Mouse (Mus musculus) lung, adult 2 months (tissue): ENCODE measurements at regions not wholly inside any gene's neighbourhood (a gene's known extent, or its start where the extent isn't known, plus 50 kb on each side); places are given as distances from the start of the nearest gene placed in this dataset.

ENCODE experiments used
- DNase-seq: peaks from one replicate; pipeline ENCODE4 v3.0.0; 2022
- H3K4me1 ChIP-seq: fragments of 200-500 bp; 2 replicates; pipeline ENCODE4 v1.6.1; 2011; ENCODE audit warnings: low read length; ENCODE audit not compliant: control insufficient read depth, insufficient read depth
- H3K4me3 ChIP-seq: fragments of 200-500 bp; replicated peaks from 2 replicates; pipeline ENCODE3; 2011; ENCODE audit warnings: low read depth, mild to moderate bottlenecking, control low read depth, low read length; ENCODE audit errors: extremely low read depth
- CTCF ChIP-seq: fragments of 200-500 bp; IDR thresholded peaks from 2 replicates; pipeline ENCODE4 v1.5.1; 2011; ENCODE audit warnings: mild to moderate bottlenecking, low read length, control low read depth; ENCODE audit not compliant: insufficient read depth
- POLR2A ChIP-seq: fragments of 200-500 bp; IDR thresholded peaks from 2 replicates; pipeline ENCODE4 v1.6.1; 2011; ENCODE audit warnings: low read depth, mild to moderate bottlenecking, control low read depth, low read length, borderline replicate concordance; ENCODE audit errors: extremely low read depth
- WGBS: fragments of 180-500 bp; shearing (Covaris S2); methylation state at CpG from one replicate; pipeline ENCODE4 v1.1.7; 2018; 5-methylcytosine and 5-hydroxymethylcytosine counted together

DNA sequence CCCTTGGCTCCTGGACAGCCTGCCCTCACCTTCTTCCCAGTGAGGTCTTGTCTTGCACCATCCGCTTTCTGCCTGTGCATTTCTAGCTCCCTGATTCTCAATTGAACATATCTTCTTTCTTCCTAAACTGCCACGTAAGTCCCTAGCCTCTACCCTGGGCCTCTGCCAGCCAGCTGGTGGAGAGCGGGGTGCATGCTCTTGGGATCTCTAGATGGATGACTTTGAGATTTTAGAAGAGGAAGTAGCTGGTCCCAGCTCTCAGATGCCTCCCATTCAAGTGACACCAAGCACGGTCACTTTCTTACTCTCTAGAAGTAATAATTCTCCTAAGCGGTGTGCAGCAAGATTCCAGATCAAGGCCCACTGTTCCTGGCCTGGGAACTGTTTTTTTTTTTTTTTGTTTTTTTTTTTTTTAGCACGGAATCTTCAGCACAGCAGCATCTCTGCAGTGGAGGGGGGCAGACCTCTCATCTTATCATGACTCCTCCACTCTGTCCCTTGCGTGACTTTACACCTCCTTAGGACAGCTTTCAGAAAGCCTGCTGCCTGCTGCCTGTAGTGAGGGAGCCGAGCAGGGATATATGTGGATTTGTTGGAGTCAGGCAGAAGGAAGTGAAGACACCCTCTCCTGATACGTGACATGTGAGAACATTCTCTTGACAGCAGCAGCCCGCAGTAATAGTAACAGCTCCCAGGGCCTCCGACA, 453.6 kb upstream of the Zmiz1 start:
- TF ChIP-seq POLR2A (no peak), CTCF (no peak)
- no peak overlapping the region for H3K4me3 ChIP-seq
- 71% methylated on average over 11 of the region's 11 CpGs for WGBS
- DNase-seq: no peak
- no peaks in the 10 kb centered on the region for H3K4me1 ChIP-seq

DNA sequence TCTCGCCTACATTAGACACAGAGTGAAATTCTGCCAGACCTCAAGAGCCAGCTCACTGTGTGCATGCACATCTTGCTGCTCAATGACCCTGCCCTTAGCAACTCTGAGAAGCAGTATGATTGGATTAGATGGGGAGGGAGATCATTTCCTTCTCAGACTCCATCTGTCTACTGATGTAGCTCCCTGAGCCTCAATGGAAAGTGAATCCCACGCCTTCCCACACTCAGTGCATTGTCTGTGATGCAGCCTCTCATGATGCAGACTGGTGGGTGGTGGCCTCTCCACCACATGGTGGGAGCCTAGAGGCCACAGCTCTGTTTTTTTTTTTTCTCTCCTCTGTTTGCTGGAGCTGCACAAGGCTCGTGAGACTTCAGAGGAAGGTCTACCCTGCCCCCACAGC, 447.1 kb upstream of the Zmiz1 start:
- TF ChIP-seq POLR2A: no peak
- TF ChIP-seq CTCF: no peak
- no peak for DNase-seq
- no peaks in the 10 kb centered on the region for H3K4me1 ChIP-seq
- WGBS: 55% methylated on average over 3 of the region's 3 CpGs
- H3K4me3 ChIP-seq: no peak overlapping the region

DNA sequence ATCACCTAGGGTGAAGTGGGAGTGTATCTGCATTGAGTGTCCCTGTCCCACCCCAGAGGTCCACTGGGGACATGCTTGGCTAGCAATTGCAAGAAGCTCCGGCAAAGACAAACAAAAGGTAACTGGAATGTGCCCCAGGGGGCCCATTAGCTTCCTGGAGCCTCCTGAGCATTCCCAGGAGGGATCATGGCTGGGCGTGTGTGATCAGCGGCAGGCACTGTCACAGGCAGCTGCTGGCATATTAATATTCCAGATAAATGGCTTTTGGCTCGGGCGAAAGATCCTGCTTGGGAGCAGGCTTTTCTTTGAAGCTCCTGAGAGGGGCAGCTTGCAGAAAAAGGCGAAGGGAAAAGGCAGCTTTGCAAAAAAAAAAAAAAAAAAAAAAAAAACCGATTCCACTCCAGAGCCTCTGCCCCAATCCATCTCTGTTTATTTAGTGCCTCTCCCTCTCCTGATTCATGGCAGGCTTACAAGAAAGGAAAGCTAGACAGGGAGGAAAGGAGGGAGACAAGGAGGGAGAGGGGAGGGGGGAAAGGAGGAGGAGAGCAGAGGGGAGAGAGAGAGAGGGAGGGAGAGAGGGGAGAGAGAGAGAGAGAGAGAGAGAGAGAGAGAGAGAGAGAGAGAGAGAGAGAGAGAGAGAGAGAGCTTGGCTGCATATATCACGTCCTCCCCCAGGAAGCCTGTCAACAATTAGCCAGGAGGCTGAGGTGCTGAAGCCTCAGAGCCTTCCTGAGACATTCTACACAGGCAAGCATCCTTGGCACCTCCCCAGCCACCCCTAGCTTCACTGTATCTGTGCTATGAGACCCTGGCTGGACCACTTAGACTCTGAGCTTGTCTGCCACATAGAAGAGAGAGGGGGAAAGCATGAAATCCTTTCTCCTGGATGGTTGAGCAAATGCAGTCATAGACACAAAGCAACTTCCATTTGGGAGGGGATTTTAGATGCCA, 443.4 kb upstream of the Zmiz1 start:
- H3K4me1 ChIP-seq: no peaks in the 10 kb centered on the region
- no peak for TF ChIP-seq CTCF
- TF ChIP-seq POLR2A: no peak
- DNase-seq: no peak
- no peak overlapping the region for H3K4me3 ChIP-seq
- WGBS: 7% methylated on average over 8 of the region's 8 CpGs

DNA sequence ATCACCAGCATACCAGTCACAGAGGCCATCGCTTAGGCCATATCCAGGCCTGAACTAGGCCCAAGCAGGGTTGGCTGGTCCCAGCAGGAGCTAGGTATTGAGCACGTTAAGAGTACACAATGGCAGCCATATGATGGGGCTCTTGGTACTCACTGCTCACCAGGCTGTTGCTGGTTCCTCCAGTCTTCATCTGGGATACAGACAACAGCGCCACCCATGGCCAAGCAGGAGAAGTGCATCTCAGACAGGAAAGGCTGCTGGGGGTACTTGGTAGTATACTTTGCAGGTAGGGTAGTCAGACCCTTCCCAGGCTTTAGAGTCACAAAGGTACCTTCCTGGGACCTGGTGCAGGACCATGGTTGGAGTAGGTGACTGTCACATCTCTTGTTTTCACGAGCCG, 441.1 kb upstream of the Zmiz1 start:
- 85% methylated on average over 5 of the region's 5 CpGs for WGBS
- no peak for DNase-seq
- no peak overlapping the region for H3K4me3 ChIP-seq
- H3K4me1 ChIP-seq: no peaks in the 10 kb centered on the region
- TF ChIP-seq POLR2A: no peak
- peak; percentile 55 for TF ChIP-seq CTCF

DNA sequence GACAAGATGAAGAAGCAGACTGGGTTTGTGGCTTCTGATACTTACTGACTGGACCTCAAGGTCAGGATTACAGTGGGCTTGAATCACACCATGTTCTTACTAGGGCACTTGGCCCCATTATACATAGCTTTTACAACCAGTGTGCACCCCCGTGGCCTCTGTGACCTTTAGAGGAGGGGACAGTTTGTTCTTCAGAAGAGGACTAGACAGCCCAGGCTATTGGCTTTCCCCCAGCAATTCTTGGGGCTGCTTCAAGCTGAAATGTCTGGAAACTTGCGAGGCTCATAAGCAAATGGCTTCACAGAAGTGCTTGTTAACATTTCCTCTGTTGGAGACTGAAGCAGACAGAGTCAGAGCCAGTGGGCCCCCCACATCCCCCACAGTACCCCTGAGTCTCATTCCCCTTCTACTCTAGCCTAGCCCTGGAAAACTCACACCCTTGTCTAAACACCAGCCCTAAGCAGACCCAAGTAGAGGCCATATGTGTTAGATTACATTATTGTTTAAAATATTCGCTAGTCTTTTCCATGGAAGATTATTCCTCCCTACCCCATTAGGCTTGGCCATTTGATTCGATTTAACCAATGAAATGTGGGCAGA, 439.6 kb upstream of the Zmiz1 start:
- DNase-seq: no peak
- WGBS: 64% methylated on average over 4 of the region's 4 CpGs

DNA sequence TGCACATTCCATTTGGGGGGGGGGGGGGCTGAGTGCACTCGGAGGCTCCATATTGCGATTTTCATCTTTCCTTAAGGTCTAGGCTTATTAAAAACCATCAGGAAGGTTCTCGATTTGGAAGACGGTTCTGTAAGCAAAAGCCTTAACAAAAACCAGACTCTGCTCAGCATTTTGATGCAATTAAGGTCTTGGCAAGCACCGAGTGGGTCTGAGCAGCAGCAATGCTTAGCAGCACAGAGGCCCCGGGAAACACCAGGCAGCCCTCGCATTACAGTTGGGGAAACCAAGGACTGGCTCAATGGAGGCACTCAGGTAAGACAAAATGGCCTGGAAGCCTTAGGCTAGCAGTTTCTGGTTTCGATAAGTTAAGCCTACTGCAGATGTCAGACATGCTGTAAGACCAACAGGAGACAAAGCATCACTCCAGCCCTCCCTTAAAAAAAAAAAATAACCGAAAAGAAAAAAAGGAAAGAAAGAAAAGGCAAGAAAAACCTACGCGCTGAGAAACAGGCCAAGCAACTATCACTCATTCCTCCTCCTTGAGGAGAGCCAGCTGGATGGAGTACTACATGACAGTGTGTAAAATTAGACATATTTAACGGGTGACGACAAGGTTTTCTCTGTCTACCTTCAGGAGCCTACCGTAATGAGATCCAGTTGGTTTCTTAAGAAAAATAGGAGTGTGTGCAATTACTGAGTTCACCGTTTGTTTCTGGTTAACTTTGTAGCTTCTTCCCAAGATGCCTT, 436.3 kb upstream of the Zmiz1 start:
- DNase-seq: no peak
- no peak for TF ChIP-seq CTCF
- no peaks in the 10 kb centered on the region for H3K4me1 ChIP-seq
- WGBS: 82% methylated on average over 15 of the region's 15 CpGs
- H3K4me3 ChIP-seq: no peak overlapping the region

More for the DNA sequence above, 439.6 kb upstream of the Zmiz1 start:
- Histone ChIP-seq H3K4me1 (no peaks in the 10 kb centered on the region), H3K4me3 (no peak overlapping the region)
- no peak for TF ChIP-seq CTCF
- no peak for TF ChIP-seq POLR2A

DNA sequence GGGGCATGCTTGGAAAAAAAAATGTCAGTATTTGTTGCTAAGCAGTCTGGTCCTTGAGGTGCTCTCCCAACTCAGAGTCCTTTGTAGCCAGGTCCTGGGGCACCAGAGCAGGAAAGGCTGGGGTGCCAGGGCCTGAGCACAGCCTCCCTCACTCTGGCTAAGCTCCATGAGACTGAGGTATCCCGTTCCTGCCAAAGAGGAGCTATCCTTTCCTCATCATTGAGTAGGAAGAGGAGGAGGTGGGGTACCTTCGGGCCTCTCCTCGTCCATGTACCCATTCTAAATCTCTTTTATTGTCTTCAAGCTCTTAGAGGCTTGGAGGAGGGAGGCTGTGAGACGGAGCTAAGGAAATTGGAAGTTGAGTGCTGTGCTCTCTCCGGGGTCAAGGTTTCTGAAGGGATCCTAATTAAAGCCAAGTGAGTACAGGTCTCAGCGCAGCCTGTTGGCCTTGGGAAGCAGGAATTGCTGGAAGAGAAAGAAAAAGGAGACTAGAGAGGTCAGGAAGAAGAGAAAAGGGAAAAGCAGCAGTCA, 435.6 kb upstream of the Zmiz1 start:
- H3K4me3 ChIP-seq: no peak overlapping the region
- no peaks in the 10 kb centered on the region for H3K4me1 ChIP-seq
- TF ChIP-seq POLR2A: no peak
- no peak for TF ChIP-seq CTCF
- WGBS: 75% methylated on average over 6 of the region's 6 CpGs
- no peak for DNase-seq

DNA sequence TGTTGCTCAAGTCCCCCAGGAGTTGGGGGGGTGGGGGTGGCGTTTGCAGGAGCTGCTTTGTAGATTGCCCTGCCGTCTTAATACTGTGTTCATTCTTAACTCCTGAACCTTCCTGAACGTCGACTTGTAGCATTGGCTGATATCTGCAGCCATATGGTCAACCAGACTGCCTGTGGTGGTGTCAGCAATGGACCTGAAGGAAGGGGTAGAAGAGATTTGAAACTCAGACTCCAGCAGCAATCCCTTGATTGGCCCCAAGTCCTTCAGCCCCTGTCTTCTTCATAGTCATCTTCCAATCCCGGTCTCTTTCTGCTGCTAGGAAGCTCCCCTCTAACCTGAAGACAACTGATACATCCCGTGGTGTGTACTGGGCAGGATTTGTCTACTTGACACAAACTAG, 433.9 kb upstream of the Zmiz1 start:
- WGBS: 87% methylated on average over 6 of the region's 6 CpGs
- no peak for DNase-seq
- Histone ChIP-seq H3K4me1 (no peaks in the 10 kb centered on the region), H3K4me3 (no peak overlapping the region)
- no peak for TF ChIP-seq POLR2A
- TF ChIP-seq CTCF: no peak

DNA sequence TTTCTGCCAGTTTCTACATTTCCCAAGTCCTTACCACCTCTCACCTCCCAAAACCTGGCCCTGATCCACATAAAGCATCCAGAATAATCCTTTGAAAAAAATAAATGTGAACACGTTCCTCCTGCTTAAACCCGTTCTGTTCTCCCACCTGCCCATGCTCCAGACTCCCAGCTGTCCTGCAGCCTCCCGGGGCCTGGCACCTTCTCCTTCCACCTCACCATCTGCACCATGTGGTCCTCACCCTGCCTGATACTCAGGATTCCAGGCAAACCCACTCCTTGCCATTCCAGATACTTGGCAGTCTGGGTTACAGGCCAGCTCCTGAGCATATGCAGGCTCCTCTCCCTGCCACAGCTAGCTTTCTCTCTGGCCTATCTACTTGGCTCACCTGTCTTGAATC, 431.9 kb upstream of the Zmiz1 start:
- H3K4me3 ChIP-seq: no peak overlapping the region
- TF ChIP-seq CTCF: no peak
- no peak for TF ChIP-seq POLR2A
- 80% methylated on average over 3 of the region's 3 CpGs for WGBS

More for the DNA sequence above, 431.9 kb upstream of the Zmiz1 start:
- H3K4me1 ChIP-seq: no peaks in the 10 kb centered on the region
- no peak for DNase-seq
